Mouse (Mus musculus) lung, embryonic 15.5 days (tissue): Measurements from ENCODE around the gene Epb41. TPM values are rescaled to one million over a fixed set of nuclear protein-coding genes. Genes with fewer than 3 reads are reported as not detected.

ENCODE experiments used
- ATAC-seq: fragments of 200-750 bp; cut with Nextera tagmentation; 2 replicates; pipeline ENCODE4 v1.8.0; 2017; ENCODE audit warnings: moderate number of reproducible peaks, borderline replicate concordance; ENCODE audit not compliant: low FRiP score, low TSS enrichment; ENCODE audit errors: extremely low read depth
- H3K27ac ChIP-seq: fragments of 300-500 bp; sonication (generic); 2 replicates; pipeline ENCODE4 v1.5.1; 2015; ENCODE audit warnings: moderate library complexity, mild to moderate bottlenecking, inconsistent platforms
- H3K27me3 ChIP-seq: fragments of 300-500 bp; sonication (generic); 2 replicates; pipeline ENCODE4 v1.6.1; 2015; ENCODE audit warnings: inconsistent platforms
- H3K36me3 ChIP-seq: fragments of 300-500 bp; sonication (generic); 2 replicates; pipeline ENCODE4 v1.6.1; 2015; ENCODE audit warnings: inconsistent platforms
- H3K4me1 ChIP-seq: fragments of 300-500 bp; sonication (generic); 2 replicates; pipeline ENCODE4 v1.6.1; 2015; ENCODE audit warnings: inconsistent platforms
- H3K4me2 ChIP-seq: fragments of 300-500 bp; sonication (generic); 2 replicates; pipeline ENCODE4 v1.6.1; 2015; ENCODE audit warnings: inconsistent platforms, mild to moderate bottlenecking, moderate library complexity
- H3K4me3 ChIP-seq: fragments of 300-500 bp; sonication (generic); 2 replicates; pipeline ENCODE4 v1.5.1; 2015; ENCODE audit warnings: mild to moderate bottlenecking, inconsistent platforms
- H3K9ac ChIP-seq: fragments of 300-500 bp; sonication (generic); 2 replicates; pipeline ENCODE4 v1.6.1; 2015; ENCODE audit warnings: inconsistent platforms
- H3K9me3 ChIP-seq: fragments of 300-500 bp; sonication (generic); 2 replicates; pipeline ENCODE4 v1.6.1; 2016; ENCODE audit warnings: inconsistent platforms
- WGBS: fragments of 180-500 bp; shearing (Covaris S2); methylation state at CpG from one replicate; pipeline ENCODE4 v1.1.7; 2015; 5-methylcytosine and 5-hydroxymethylcytosine counted together
- polyA plus RNA-seq: library from polyadenylated mRNA; unstranded; fragments of >200 nt; fragmentation: Nextera tagmentation; extraction: Ambion mirVana; gene quantifications from 2 replicates; pipeline ENCODE4 v1.2.1, GENCODE M21; 2015

Epb41 gene
- polyA plus RNA-seq, 1 experiment from 2014 or later = 65.0 TPM

DNA sequence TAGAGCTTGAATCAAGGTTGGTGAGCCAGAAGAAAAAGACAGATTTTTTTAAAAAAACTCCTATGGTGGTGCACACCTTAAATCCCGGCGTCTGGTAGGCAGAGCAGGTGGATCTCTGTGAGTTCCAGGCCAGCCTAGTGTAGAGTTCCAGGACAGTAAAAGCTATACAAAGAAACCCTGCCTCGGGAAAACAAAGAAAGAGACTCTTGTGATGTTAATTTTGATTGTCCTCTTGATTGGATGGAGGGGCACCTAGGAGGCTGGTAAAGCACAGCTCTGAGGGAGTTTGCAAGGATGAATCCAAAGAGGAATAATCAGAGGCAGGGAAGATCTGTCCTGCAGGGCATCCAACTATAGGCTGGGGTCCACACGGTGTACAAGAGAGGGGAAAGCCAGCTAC is 56.6 kb downstream of the Epb41 start:
- H3K4me3 ChIP-seq = no peak overlapping the region
- no peaks in the 10 kb centered on the region for H3K4me1 ChIP-seq
- H3K4me2 ChIP-seq = no peak overlapping the region
- no peak overlapping the region for H3K27ac ChIP-seq
- H3K36me3 ChIP-seq = no peaks in the 10 kb centered on the region
- no peaks in the 10 kb centered on the region for H3K9me3 ChIP-seq
- 53% methylated on average over 4 of the region's 4 CpGs for WGBS
- ATAC-seq = no peak
- H3K9ac ChIP-seq = no peak overlapping the region
- H3K27me3 ChIP-seq = no peaks in the 10 kb centered on the region

DNA sequence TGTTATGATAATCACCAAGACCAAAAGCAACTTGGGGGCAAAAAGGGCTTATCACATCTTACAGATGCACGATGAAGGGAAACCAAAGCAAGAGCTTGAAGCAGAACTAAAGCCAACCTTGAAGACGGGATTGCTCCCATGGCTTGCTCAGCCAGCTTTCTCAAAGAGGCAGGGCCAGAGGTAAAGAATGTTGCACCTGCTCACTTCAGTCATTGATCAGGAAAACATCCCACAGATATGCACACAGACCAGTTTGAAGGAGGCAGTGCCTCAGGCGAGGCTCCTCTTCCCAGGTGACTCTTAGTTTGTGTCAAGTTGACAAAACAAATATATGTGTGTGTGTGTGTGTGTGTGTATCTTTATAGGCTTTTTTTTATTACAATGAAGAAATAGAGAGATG is 59.7 kb downstream of the Epb41 start:
- no peaks in the 10 kb centered on the region for H3K27me3 ChIP-seq
- H3K4me1 ChIP-seq = no peaks in the 10 kb centered on the region
- no peaks in the 10 kb centered on the region for H3K9me3 ChIP-seq
- H3K36me3 ChIP-seq = no peaks in the 10 kb centered on the region
- no peak for ATAC-seq
- 75% methylated on average over 3 of the region's 3 CpGs for WGBS
- H3K4me2 ChIP-seq = no peak overlapping the region
- H3K27ac ChIP-seq = no peak overlapping the region
- H3K4me3 ChIP-seq = no peak overlapping the region
- H3K9ac ChIP-seq = no peak overlapping the region

DNA sequence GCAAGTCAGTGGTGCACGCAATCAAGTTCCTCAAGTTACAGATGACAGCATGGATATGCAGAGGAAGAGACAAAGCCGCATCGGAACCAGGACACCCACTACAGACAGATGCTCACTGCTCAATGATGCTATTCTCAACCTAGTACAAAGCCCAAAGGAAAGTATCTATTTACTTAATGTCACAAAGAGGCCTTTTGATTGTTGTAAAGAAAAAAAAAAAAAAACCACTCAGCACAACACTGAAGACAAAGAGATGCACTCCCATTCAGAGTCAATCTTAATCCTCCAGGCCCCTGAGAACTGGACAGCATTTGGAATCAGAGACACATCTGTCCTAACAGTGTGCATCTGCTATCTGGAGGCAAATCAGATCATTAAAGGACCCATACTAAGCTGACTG is 63.5 kb downstream of the Epb41 start:
- no peaks in the 10 kb centered on the region for H3K4me1 ChIP-seq
- no peak overlapping the region for H3K27ac ChIP-seq
- 87% methylated on average over 3 of the region's 3 CpGs for WGBS
- no peak overlapping the region for H3K4me2 ChIP-seq
- no peaks in the 10 kb centered on the region for H3K27me3 ChIP-seq
- no peak overlapping the region for H3K9ac ChIP-seq
- H3K36me3 ChIP-seq = no peaks in the 10 kb centered on the region; the same call in 1 of the 2 replicates
- no peak overlapping the region for H3K4me3 ChIP-seq
- no peaks in the 10 kb centered on the region for H3K9me3 ChIP-seq
- ATAC-seq = no peak

DNA sequence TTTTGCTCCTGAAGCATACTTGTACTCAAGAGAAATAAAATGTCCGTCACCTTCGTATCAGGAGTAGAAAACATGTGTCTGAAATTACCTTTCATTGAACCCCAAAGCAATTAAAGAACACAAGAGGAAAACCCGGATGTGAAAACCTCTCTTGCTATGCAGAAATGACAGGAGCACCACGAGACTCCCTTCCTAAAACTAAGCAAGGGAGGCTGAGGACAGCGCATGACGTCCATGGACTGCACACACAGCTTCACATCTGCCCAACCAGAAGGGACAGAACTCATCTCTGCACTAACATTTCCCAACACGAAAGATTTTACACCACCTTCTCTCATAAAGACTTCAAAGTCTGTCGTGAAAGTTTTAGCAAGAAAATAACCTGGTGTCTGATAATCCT is 64.7 kb downstream of the Epb41 start:
- WGBS = 82% methylated on average over 8 of the region's 8 CpGs
- Histone ChIP-seq H3K36me3 (no peaks in the 10 kb centered on the region; the same call in 1 of the 2 replicates), H3K4me1 (no peaks in the 10 kb centered on the region), H3K27me3 (no peaks in the 10 kb centered on the region), H3K9me3 (no peaks in the 10 kb centered on the region), H3K4me3 (no peak overlapping the region), H3K9ac (no peak overlapping the region), H3K4me2 (no peak overlapping the region), H3K27ac (no peak overlapping the region)
- no peak for ATAC-seq

GRCm38 (mm10) chr4:132008191-132008590 is 66.9 kb downstream of the Epb41 start:
- H3K9me3 ChIP-seq = no peaks in the 10 kb centered on the region

GRCm38 (mm10) chr4:132007123-132007522 is 68.0 kb downstream of the Epb41 start:
- Histone ChIP-seq H3K4me2 (no peak overlapping the region), H3K4me3 (no peak overlapping the region), H3K4me1 (no peaks in the 10 kb centered on the region), H3K27me3 (no peaks in the 10 kb centered on the region), H3K27ac (no peak overlapping the region), H3K9ac (no peak overlapping the region), H3K9me3 (no peaks in the 10 kb centered on the region), H3K36me3 (peaks cover 12% of the 10 kb centered on the region)
- no peak for ATAC-seq
- whole genome bisulfite sequencing = 86% methylated on average over 7 of the region's 7 CpGs

More at GRCm38 (mm10) chr4:132008191-132008590, 66.9 kb downstream of the Epb41 start:
- WGBS = 77% methylated on average over 5 of the region's 5 CpGs
- H3K4me1 ChIP-seq = no peaks in the 10 kb centered on the region
- no peaks in the 10 kb centered on the region for H3K27me3 ChIP-seq
- no peak overlapping the region for H3K4me3 ChIP-seq
- H3K4me2 ChIP-seq = no peak overlapping the region
- no peak overlapping the region for H3K27ac ChIP-seq
- no peak overlapping the region for H3K9ac ChIP-seq
- ATAC-seq = no peak
- peaks cover 9% of the 10 kb centered on the region for H3K36me3 ChIP-seq

- H3K4me1 ChIP-seq = no peaks in the 10 kb centered on the region
- H3K4me2 ChIP-seq = no peak overlapping the region
- no peak for ATAC-seq
- H3K4me3 ChIP-seq = no peak overlapping the region
- H3K9ac ChIP-seq = no peak overlapping the region
- no peak overlapping the region for H3K27ac ChIP-seq
- no peaks in the 10 kb centered on the region for H3K9me3 ChIP-seq
- WGBS = 88% methylated on average over 7 of the region's 7 CpGs
- H3K36me3 ChIP-seq = peaks cover 20% of the 10 kb centered on the region
- H3K27me3 ChIP-seq = no peaks in the 10 kb centered on the region
These were observed 76.5 kb downstream of the Epb41 start for GRCm38 (mm10) chr4:131998641-131999040.

GRCm38 (mm10) chr4:131997476-131997875 is 77.6 kb downstream of the Epb41 start:
- no peak overlapping the region for H3K27ac ChIP-seq
- H3K27me3 ChIP-seq = no peaks in the 10 kb centered on the region
- H3K4me3 ChIP-seq = no peak overlapping the region
- WGBS = 77% methylated on average over 5 of the region's 5 CpGs
- no peaks in the 10 kb centered on the region for H3K9me3 ChIP-seq
- no peak overlapping the region for H3K9ac ChIP-seq
- H3K36me3 ChIP-seq = peaks cover 15% of the 10 kb centered on the region
- ATAC-seq = no peak
- no peak overlapping the region for H3K4me2 ChIP-seq
- H3K4me1 ChIP-seq = no peaks in the 10 kb centered on the region

GRCm38 (mm10) chr4:131996985-131997384 is 78.1 kb downstream of the Epb41 start:
- H3K27me3 ChIP-seq = no peaks in the 10 kb centered on the region
- no peak overlapping the region for H3K27ac ChIP-seq
- H3K9me3 ChIP-seq = no peaks in the 10 kb centered on the region
- no peak overlapping the region for H3K9ac ChIP-seq
- peaks cover 15% of the 10 kb centered on the region for H3K36me3 ChIP-seq
- ATAC-seq = no peak
- H3K4me2 ChIP-seq = no peak overlapping the region
- no peaks in the 10 kb centered on the region for H3K4me1 ChIP-seq
- WGBS = 65% methylated on average over 5 of the region's 5 CpGs
- H3K4me3 ChIP-seq = no peak overlapping the region

DNA sequence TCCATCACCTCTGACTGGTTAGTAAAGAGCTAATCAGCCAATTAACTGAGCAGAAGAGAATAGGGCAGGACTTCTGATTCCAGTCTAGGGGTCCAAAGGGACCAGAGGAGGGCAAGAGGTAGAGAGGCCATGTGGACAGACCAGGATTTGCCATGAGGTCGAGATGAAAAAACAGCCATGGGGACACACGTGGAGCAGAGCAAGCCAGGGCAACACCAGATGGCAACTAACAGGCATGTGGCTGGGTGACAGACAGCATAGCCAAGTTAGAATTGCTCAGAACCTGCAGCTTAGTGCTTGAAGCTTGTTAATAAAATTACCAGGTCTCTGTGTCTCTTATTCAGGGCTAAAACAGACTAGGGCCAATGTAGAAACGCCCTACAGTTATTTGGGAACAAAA is 81.3 kb downstream of the Epb41 start:
- Histone ChIP-seq H3K4me1 (no peaks in the 10 kb centered on the region), H3K4me2 (no peak overlapping the region), H3K36me3 (peaks cover 11% of the 10 kb centered on the region; the same call in 1 of the 2 replicates), H3K27ac (no peak overlapping the region), H3K27me3 (no peaks in the 10 kb centered on the region), H3K4me3 (no peak overlapping the region), H3K9me3 (no peaks in the 10 kb centered on the region), H3K9ac (no peak overlapping the region)
- 64% methylated on average over 3 of the region's 3 CpGs for WGBS
- ATAC-seq = no peak

- Histone ChIP-seq H3K27me3 (no peaks in the 10 kb centered on the region), H3K36me3 (peaks cover 8% of the 10 kb centered on the region; the same call in 1 of the 2 replicates), H3K4me1 (no peaks in the 10 kb centered on the region), H3K27ac (no peak overlapping the region), H3K4me3 (no peak overlapping the region), H3K9ac (no peak overlapping the region), H3K4me2 (no peak overlapping the region), H3K9me3 (no peaks in the 10 kb centered on the region)
- ATAC-seq = no peak
- 48% methylated on average over 4 of the region's 4 CpGs for WGBS
These were observed 92.1 kb downstream of the Epb41 start for GRCm38 (mm10) chr4:131982881-131983538.

GRCm38 (mm10) chr4:131981755-131982154 is 93.4 kb downstream of the Epb41 start:
- no peak overlapping the region for H3K4me3 ChIP-seq
- ATAC-seq = no peak
- H3K36me3 ChIP-seq = peaks cover 8% of the 10 kb centered on the region; the same call in 1 of the 2 replicates

GRCm38 (mm10) chr4:131977201-131977600 is 97.9 kb downstream of the Epb41 start:
- Histone ChIP-seq H3K4me2 (no peak overlapping the region), H3K36me3 (peaks cover 37% of the 10 kb centered on the region), H3K4me3 (no peak overlapping the region), H3K27me3 (no peaks in the 10 kb centered on the region), H3K9ac (no peak overlapping the region), H3K27ac (no peak overlapping the region), H3K9me3 (no peaks in the 10 kb centered on the region), H3K4me1 (no peaks in the 10 kb centered on the region)
- ATAC-seq = no peak
- 20% methylated on average over 4 of the region's 4 CpGs for WGBS

More at GRCm38 (mm10) chr4:131981755-131982154, 93.4 kb downstream of the Epb41 start:
- Histone ChIP-seq H3K27ac (no peak overlapping the region), H3K4me1 (no peaks in the 10 kb centered on the region), H3K9me3 (no peaks in the 10 kb centered on the region), H3K4me2 (no peak overlapping the region), H3K9ac (no peak overlapping the region), H3K27me3 (no peaks in the 10 kb centered on the region)
